Mouse (Mus musculus) liver, adult 2 months (tissue): ENCODE results near the gene Krt9. TPM values are rescaled to one million over a fixed set of nuclear protein-coding genes. Genes with fewer than 3 reads are reported as not detected.

ENCODE experiments used
- DNase-seq: peaks from one replicate; pipeline ENCODE4 v3.0.0-alpha.2; 2011; ENCODE audit warnings: low read depth, low spot score; ENCODE audit errors: extremely low read depth
- H3K27ac ChIP-seq: fragments of 200-500 bp; replicated peaks from 2 replicates; pipeline ENCODE4 v1.5.1; 2012; ENCODE audit warnings: low read depth, mild to moderate bottlenecking, control low read depth, inconsistent platforms, low read length; ENCODE audit not compliant: insufficient read depth
- H3K27me3 ChIP-seq: fragments of 200-500 bp; 2 replicates; pipeline ENCODE4 v1.6.1; 2012; ENCODE audit warnings: mild to moderate bottlenecking, moderate library complexity, low read length, inconsistent platforms; ENCODE audit not compliant: control insufficient read depth, insufficient read depth
- H3K36me3 ChIP-seq: fragments of 200-500 bp; 2 replicates; pipeline ENCODE4 v1.6.1; 2012; ENCODE audit warnings: low read length, inconsistent platforms; ENCODE audit not compliant: control insufficient read depth, insufficient read depth
- H3K4me1 ChIP-seq: fragments of 200-500 bp; 2 replicates; pipeline ENCODE4 v1.6.1; 2011; ENCODE audit warnings: low read length; ENCODE audit not compliant: control insufficient read depth, insufficient read depth
- H3K4me3 ChIP-seq: fragments of 200-500 bp; 2 replicates; pipeline ENCODE4 v1.5.1; 2011; ENCODE audit warnings: low read depth, mild to moderate bottlenecking, control low read depth, low read length, moderate library complexity; ENCODE audit not compliant: insufficient read depth
- H3K79me2 ChIP-seq: fragments of 200-500 bp; 2 replicates; pipeline ENCODE4 v1.6.1; 2012; ENCODE audit warnings: inconsistent platforms, mild to moderate bottlenecking, low read length, moderate library complexity; ENCODE audit not compliant: control insufficient read depth, insufficient read depth
- H3K9ac ChIP-seq: fragments of 200-500 bp; 2 replicates; pipeline ENCODE4 v1.6.1; 2012; ENCODE audit warnings: low read depth, mild to moderate bottlenecking, control low read depth, inconsistent platforms, low read length
- CTCF ChIP-seq: fragments of 200-500 bp; IDR thresholded peaks from 2 replicates; pipeline ENCODE4 v1.5.1; 2011; ENCODE audit warnings: low read depth, low read length, control low read depth
- POLR2A ChIP-seq: fragments of 200-500 bp; IDR thresholded peaks from 2 replicates; pipeline ENCODE4 v1.6.1; 2011; ENCODE audit warnings: low read length, control low read depth; ENCODE audit not compliant: insufficient read depth; ENCODE audit errors: extremely low read depth
- WGBS: fragments of 180-500 bp; shearing (Covaris S2); methylation state at CpG from one replicate; pipeline ENCODE4 v1.1.7; 2018; 5-methylcytosine and 5-hydroxymethylcytosine counted together
- polyA plus RNA-seq: library from polyadenylated mRNA; depleted of rRNA; stranded (reverse); fragments of >200 nt; gene quantifications from 2 replicates; pipeline ENCODE4 v1.2.3, GENCODE M21; 2012
- total RNA-seq: library from RNA; depleted of rRNA; stranded (reverse); fragments of >200 nt; gene quantifications from 2 replicates; pipeline ENCODE4 v1.2.3, GENCODE M21; 2014

Krt9 gene
- total and polyA plus RNA-seq, 2 experiments: not detected

GRCm38 (mm10) chr11:100164392-100164791 lies 28.7 kb downstream of the Krt9 start:
- Histone ChIP-seq H3K79me2 (no peaks in the 10 kb centered on the region), H3K4me3 (no peak overlapping the region), H3K27ac (no peak overlapping the region), H3K27me3 (no peaks in the 10 kb centered on the region), H3K4me1 (no peaks in the 10 kb centered on the region), H3K36me3 (no peaks in the 10 kb centered on the region), H3K9ac (no peak overlapping the region)
- no peak for DNase-seq
- WGBS: 31% methylated on average over 7 of the region's 7 CpGs
- TF ChIP-seq CTCF: no peak
- TF ChIP-seq POLR2A: no peak

DNA sequence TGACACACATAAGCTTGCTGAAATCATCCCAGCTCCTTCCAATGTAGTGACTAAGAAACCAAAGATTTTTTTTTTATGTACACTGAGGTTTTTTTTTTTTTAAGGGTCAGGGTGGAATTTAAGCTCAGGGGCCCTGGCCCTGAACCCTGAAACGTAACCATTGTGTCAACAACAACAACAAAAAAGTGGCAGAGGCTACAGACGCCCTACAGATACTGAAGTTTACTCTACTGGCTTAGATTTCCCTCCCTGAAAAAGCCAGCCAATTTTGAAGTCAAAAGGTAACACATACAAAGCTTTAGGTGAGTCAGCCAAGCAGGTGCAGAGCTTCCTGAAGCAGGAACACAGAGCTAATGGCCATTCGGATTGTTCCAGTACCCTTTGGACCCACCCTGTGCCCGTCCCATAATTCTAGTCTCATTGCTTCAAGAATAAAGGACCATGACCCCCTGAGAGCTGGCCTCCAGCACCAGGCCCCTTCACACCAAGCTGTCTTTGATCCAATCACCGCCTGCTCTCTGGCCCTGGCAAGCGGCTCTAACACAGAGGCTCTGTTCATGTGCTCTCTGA lies 35.1 kb downstream of the Krt9 start:
- no peaks in the 10 kb centered on the region for H3K4me1 ChIP-seq
- 51% methylated on average over 6 of the region's 6 CpGs for WGBS
- no peaks in the 10 kb centered on the region for H3K27me3 ChIP-seq
- H3K79me2 ChIP-seq: no peaks in the 10 kb centered on the region
- TF ChIP-seq POLR2A: no peak
- TF ChIP-seq CTCF: no peak
- DNase-seq: no peak
- H3K9ac ChIP-seq: no peak overlapping the region
- no peaks in the 10 kb centered on the region for H3K36me3 ChIP-seq
- no peak overlapping the region for H3K4me3 ChIP-seq
- no peak overlapping the region for H3K27ac ChIP-seq

GRCm38 (mm10) chr11:100157331-100157730 lies 35.7 kb downstream of the Krt9 start:
- H3K27ac ChIP-seq: no peak overlapping the region
- TF ChIP-seq CTCF: no peak
- no peak for TF ChIP-seq POLR2A
- no peaks in the 10 kb centered on the region for H3K4me1 ChIP-seq
- no peak overlapping the region for H3K4me3 ChIP-seq
- WGBS: 66% methylated on average over 3 of the region's 3 CpGs
- H3K9ac ChIP-seq: no peak overlapping the region
- DNase-seq: no peak
- no peaks in the 10 kb centered on the region for H3K79me2 ChIP-seq
- no peaks in the 10 kb centered on the region for H3K27me3 ChIP-seq
- H3K36me3 ChIP-seq: no peaks in the 10 kb centered on the region

DNA sequence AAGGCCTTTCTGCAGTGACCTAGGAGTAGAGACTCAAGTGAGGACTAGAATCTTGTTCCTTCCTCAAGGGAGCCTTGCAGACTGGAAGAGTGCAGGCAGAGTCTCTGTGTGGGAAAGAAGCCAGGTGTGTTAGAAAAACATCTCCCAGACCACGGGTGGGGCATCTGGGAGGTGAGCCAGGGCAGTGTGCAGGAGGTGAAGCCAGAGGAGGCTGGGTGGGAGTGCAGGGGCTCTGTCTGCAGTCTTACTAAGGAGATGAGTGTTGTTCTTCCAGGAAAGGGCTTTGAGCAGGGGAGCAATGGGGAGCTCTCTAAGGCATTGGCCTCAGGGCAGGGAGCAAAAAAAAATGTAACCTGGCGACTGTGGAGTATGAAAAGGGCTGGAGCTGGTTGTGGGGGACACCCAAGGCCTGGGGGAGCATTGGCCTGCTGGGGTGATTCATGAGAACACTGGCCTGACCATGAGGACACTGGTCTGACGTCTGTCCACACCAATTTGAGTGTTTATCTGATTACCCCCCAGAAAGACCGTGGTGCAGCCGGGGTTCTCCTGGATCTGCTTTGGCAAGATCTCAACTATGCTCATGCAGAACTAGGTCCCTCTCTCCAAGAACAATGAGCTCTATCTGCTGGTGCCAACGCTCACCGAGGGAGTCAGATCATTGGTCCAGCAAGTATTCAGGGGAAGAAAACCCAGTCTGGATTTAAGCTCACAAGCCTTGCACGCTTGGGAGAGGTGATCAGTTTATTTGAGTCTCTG lies 37.4 kb downstream of the Krt9 start:
- Histone ChIP-seq H3K9ac (no peak overlapping the region), H3K36me3 (no peaks in the 10 kb centered on the region), H3K79me2 (no peaks in the 10 kb centered on the region), H3K4me3 (no peak overlapping the region), H3K4me1 (no peaks in the 10 kb centered on the region), H3K27me3 (no peaks in the 10 kb centered on the region), H3K27ac (no peak overlapping the region)
- DNase-seq: no peak
- WGBS: 68% methylated on average over 8 of the region's 8 CpGs
- no peak for TF ChIP-seq CTCF
- no peak for TF ChIP-seq POLR2A

GRCm38 (mm10) chr11:100148615-100149330 lies 44.3 kb downstream of the Krt9 start, which contains the start of gene Krt19:
Gene Krt19, minus strand, starts transcription at chr11:100148665.
- Histone ChIP-seq H3K36me3 (no peaks in the 10 kb centered on the region), H3K4me1 (no peaks in the 10 kb centered on the region), H3K4me3 (no peak within 1 kb of the TSS), H3K27me3 (peaks cover 8% of the 10 kb centered on the region), H3K79me2 (no peaks in the 10 kb centered on the region), H3K9ac (no peak within 1 kb of the TSS), H3K27ac (no peak within 1 kb of the TSS)
- no peak for TF ChIP-seq POLR2A
- no peak for TF ChIP-seq CTCF
- no peak for DNase-seq
- WGBS: 70% methylated on average over 9 of the region's 9 CpGs
